Mouse (Mus musculus) urinary bladder, postnatal 4 days (tissue): ENCODE measurements around the gene Zfp983.
"Not testable (repeated sequence)": the region's sequence is repeated elsewhere in the genome, so short reads cannot be mapped to it uniquely, and the experiment has no call there.

Source experiments
- DNase-seq, 2 experiments: peaks; one replicate each; pipeline ENCODE4 v3.0.0; 2021 to 2022; ENCODE audit warnings: low spot score in 2 of 2

The Zfp983 gene

DNA sequence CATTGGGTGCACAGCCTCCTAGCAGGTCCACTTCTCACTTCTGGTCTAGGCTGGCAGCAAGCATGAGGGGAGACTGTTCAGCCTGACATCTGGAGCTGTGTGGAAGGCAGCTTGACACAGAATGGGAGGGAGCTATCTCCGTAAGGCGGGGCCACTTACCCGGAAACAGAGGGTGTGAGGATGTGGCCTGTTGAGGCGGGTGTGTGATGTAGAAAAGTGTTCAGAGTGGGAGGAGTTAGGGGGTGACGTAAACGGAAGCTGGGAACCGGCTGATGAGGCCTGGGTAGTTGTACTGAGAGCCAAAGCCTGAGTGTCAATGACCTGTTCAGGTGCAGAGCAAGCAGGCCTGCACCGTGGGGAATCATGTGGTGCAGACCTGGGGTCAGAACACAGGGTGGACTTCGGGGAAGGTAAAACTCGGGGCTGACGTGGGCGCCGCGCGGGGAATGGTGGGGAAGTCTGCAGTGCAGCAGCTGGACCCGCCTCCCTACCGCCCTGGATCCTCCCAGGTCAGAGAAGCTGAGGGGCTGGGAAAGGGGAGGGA is at the start of gene Zfp983:
Gene Zfp983, plus strand, starts transcription at position 261 of the 544 bp plus-strand sequence.
- peak; percentile 72 to 74 for DNase-seq

DNA sequence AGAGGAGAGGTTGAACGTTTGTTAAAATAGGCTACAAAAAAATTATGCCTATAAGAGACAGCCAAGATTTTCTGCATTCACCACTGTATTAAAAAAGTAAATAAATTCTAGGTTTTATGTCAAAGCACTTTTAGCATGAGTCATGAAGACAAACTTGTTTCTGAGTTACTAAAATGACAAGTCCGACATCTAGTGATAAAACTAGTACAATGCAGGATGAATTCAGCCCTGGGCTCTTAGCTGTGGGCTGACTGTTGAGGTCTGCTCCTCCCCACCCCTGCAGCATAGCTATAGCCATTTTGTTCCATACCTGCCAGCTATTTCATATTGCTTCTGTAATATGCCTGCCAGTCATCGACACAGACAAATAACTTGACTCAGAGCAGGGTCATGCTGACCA is 34.1 kb upstream of the Zfp983 start:
- DNase-seq = no peak

DNA sequence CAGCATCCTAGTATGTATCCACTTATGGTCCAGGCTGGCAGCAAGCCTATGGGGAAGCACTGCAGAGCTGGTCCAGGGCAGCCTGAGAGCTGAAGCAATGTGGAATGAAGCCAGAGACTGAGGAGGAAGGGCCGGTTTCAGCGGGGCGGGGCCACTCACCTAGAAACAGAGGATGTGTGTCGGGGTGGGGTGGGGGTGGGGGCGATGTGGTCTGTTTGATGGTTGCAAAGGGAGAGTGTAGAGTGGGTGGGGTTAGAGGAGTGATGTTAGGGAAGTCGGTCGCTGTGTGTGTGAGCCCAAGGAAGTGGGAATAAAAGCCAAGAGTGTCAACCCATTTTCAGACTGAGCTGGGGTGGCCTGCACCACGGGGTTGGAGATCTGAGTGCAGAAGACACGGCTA is 33.1 kb upstream of the Zfp983 start:
- no peak for DNase-seq

DNA sequence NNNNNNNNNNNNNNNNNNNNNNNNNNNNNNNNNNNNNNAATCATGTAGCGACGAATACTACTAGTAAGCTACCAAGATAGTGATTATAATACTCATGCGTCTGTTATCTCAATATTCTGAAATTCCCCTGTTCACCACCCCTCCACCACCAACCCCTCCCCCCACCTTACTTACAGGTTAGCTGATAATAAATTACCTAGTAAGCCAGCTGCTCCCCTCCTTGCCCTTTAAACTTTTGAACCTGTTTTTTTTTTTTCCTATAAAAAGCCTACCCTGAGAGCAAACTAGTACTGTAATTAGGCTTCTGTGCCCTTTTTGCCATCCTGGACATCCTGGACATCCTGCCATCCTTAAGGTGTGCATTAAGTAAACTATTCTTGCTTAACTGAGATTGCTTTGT is 26.8 kb upstream of the Zfp983 start:
- no peak for DNase-seq

DNA sequence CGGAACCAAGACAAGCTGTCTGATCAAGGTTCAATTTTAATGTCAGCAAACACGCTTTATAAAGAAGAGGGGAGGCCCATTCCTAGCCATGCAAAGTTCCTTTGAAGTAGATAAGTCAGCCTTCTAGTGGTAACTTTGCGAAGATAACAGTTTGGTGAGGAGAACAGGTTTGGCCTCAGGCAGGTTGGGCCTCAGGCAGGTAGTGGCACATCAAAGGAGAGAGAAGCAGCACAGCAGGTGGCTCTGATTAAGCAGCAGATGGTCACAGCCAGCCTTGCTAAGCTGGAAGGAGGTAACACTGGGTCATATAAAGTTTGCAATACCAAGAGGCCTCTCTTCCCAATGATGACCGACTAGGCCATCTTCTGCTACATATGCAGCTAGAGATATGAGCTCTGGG is 14.7 kb upstream of the Zfp983 start:
- DNase-seq = not testable (repeated sequence)

DNA sequence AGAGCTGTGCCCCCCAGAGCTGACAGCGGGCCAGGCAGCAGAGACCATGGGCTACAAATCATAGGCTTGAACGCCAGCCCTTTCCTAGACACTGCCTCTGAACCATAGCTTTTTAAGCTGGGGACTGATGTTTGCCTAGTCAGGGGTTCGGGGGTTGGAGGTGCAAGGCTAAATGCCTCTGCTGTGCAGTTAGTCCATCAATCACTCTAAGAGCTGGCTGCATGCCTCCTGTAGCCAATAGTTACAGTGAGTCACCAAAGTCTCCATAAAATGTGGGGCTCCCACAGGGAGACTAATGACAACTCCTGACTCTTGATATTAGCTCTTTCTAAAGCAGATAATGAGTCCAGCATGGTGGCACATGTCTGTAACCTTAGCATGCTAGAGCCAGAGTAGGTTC is 1.6 kb upstream of the Zfp983 start:
- no peak for DNase-seq

DNA sequence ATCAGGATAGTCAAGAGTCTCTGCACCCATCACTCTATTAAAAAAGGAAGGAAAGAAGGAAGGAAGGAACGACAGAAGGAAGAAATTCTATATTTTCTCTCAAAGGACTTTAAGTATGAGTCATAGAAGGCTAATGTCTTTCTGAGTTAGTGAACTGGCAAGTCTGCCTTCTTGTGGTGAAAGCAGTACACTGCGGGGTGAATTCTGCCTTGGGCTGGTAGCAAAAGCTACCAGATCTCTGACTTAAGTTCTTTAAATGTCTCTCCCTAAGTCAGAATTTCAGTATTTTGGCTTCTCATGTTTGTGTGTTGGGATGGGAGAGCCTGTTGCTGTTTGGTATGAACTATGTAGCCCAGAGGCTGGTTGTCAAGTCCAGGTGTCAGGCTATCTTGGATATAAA is 488 bp upstream of the Zfp983 start:
- no peak for DNase-seq

DNA sequence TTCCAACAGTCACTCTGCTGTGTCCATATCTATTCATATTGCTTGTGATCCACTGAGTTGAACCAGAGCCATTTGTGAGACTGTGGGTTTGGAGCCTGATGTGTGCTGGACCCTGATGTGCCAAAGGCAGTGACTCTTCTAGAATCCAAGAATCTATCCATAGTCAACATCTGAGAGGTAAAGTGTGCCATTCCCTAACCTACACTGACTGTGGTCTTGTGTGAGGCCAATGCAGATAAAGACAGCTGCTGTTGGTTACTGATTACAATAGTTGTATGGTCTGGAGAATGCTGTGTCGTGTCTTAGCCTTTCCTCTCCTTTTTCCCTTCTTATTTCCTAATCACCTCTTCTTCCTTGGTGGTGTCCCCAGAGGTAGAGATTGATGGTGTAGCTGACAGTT is 28.4 kb downstream of the Zfp983 start:
- not testable (repeated sequence) for DNase-seq

DNA sequence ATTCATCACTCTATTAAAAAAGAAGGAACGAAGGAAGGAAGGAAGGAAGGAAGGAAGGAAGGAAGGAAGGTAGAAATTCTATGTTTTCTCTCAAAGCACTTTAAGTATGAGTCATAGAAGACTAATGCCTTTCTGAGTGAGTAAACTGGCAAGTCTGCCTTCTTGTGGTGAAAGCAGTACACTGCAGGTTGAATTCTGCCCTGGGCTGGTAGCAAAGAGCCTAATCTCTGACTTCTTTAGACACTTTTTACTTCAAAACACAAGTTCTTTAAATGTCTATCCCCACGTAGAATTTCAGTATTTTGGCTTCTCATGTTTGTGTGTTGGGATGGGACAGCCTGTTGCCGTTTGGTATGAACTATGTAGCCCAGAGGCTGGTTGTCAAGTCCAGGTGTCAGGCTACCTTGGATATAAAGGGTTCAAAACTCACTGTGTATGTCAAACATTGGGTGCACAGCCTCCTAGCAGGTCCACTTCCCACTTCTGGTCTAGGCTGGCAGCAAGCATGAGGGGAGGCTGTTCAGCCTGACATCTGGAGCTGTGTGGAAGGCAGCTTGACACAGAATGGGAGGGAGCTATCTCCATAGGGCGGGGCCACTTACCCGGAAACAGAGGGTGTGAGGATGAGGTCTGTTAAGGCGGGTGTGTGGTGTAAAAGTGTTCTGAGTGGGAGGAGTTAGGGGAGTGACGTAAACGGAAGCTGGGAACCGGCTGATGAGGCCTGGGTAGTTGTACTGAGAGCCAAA is 29.0 kb downstream of the Zfp983 start:
- peak; percentile 80 for DNase-seq

DNA sequence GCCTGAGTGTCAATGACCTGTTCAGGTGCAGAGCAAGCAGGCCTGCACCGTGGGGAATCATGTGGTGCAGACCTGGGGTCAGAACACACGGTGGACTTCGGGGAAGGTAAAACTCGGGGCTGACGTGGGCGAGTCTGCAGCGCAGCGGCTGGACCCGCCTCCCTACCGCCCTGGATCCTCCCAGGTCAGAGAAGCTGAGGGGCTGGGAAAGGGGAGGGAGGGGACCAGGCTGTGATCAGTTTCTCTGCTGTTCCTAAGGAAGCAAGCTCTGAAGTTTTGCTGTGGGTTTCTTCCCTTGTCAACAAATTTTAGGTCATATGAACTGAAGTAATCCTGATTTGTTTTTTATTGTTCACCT is 29.6 kb downstream of the Zfp983 start:
- DNase-seq = not testable (repeated sequence)

DNA sequence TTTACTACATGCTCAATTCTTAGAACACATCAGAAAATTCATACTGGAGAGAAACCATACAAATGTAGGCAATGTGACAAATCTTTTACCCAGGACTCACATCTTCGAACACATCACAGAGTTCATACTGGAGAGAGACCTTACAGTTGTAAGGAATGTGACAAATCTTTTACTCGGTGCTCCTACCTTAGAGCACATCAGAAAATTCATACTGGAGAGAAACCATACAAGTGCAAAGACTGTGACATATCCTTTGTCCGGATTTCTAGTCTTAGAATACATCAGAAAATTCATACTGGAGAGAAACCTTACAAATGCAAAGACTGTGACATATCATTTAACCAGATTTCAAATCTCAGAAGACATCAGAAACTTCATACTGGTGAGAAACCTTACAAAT is 41.1 kb downstream of the Zfp983 start, which contains the start of gene Gm10226:
Gene Gm10226, plus strand, starts transcription at position 301 of the 400 bp plus-strand sequence.
- no peak for DNase-seq

DNA sequence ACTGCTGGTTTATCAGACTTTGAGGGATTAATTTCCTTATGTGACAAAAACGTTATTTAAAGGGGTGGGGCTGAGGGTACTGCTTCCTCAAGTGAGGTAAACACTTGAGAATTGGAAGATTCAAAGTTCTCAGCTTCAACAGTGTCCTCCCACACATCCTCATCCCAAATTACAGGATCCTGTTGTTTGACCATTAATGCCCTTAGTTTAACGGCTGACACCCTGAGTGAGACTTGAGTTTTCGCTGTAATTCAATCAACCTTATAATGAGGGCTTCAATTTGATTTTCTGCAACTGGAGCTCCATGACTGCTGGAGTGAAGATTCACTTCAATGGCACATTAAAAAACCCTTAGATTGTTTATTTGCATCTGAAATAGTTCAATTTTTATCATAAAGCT is 42.9 kb downstream of the Zfp983 start:
- no peak for DNase-seq

DNA sequence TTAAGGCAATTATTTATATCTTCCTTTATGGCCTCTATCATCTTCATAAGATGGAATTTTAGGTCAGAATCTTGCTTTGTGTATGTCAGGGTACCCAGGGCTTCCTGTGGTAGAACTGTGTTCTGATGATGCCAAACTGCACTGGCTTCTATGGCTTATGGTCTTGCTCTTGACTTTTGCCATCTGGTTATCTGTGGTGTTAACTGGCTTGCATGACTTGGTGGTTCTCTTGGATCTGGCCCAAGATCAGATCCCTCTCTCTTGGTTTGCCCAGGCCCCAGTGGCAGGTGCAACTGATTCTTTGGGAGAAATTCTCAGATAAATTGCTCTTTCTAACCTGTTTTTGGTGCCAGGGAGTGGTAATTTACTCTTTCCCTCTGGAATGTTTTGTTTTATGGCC is 45.6 kb downstream of the Zfp983 start:
- DNase-seq = no peak

DNA sequence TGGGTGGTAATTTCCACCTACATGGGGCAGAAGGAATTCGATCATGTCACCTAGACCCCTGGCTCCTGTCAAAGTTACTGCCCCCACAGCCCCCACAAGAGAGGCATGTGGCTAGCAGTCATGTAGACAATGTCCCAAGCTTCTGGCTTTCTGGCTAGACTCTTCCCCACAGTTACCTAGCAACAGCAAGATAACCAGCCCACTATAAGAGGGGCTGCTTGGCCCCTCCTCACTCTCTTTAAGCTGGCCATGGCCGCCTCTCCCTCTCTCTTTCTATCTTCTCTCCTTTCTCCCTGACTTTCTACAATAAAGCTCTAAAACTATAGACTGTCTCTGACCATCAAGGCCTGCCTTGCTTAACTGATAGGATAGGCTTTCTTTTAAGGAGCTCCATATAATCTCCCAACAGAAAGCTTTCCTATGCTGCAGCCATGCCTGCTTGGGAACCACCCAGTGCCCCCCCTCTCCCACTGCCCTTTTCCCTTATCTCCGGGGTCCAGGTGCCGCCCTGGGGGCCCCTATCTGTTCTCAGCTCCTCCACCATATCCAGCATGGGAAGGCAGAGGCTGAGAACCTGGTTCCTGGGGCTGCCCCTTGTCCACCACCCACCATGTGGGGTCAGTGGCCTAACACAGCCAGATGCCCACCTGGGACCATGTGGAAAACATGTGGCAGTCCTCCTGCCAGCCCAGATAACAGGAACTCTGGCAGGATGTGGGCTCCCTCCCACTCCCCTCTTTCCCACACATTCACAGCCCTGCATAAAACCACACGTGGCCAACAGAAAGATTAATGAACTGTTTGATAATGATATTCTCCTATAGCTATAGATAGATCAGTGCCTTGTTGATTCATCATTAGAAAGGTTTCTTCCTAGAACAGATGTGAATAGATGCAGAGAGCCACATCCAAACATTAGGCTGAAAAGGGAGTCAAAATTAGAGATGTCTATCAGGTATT is 52.1 kb downstream of the Zfp983 start:
- no peak for DNase-seq

DNA sequence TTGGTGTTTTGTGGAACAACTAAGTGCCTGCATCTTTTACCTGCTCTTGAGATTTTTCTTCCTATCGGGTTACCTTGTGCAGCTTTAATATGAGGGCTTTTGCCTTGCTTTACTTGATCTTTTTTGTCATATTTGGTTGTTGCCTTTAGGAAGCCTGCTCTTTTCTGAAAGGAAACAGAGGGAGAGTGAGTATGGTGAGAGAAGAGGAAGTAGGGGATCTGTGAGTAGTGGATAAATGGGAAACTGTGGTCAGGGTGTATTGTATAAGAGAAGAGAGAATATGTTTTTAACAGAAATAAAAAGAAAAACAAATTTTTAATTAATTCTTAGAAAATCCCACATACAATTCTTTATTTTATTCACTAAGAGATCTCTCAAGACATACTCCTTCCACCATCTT is 53.0 kb downstream of the Zfp983 start:
- no peak for DNase-seq

DNA sequence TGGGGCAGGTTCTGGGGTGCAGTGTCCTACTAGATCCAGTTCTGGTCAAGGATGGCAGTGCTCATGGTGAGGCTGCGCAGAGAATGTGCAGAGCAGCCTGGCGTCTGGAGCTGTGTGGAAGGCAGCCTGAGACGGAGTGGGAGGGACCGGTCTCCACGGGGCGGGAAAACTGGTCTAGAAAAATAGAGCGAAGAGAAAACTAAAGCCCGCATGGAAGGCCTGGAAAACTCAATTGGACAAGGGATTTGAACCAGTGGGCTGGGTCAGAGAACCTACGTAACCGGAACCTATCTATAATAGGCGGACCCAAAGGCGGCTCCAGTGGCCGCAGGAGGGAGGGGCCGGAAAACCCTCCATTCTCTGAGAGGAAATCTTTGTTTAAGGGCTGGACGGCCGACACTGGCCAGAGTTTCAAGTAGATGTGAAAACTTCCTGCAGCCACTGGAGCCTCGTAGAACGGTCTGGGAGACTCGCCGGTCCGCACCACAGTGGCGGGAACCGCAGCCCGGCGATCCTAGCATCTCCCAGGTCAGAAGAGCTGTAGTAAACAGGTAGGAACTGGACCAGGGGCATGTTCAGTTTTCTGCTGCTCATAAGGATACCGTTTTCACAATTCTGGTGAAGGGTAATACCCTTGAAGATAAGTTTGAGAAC is 57.0 kb downstream of the Zfp983 start, which contains the start of gene Zfp760:
Gene Zfp760, plus strand, starts transcription at position 399 of the 654 bp plus-strand sequence.
- DNase-seq = peak; percentile 77 to 80

DNA sequence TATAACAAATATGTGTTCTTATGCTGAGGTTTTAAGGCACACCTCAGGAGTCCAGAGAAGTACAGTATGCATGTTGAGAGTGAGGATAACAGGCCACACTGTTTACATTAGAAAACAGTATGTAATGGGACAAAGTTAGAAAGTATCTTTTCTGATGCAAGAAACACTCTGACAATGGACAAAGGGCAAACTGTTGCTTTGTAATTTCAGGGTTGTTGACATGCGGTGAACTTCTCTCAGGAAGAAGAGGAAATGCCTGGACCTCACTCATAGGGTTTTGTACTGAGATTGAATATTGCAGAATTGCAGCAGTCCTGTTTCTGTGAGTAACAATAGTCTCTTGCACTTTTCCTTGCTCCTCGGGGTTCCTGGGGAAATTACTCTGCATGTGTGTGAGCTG is 58.0 kb downstream of the Zfp983 start:
- DNase-seq = no peak
